Mouse (Mus musculus) mesoderm, embryonic 11.5 days (tissue): Measurements from ENCODE around the gene Grin2b.
"Not testable (repeated sequence)": the region's sequence is repeated elsewhere in the genome, so short reads cannot be mapped to it uniquely, and the experiment has no call there.

Experiments
- DNase-seq: peaks from one replicate; pipeline ENCODE4 v3.0.0-alpha.2; 2012; ENCODE audit warnings: low read depth, low spot score

Gene Grin2b

GRCm38 (mm10) chr6:135904391-135904790 lies 268.9 kb downstream of the Grin2b start:
- DNase-seq: no peak

DNA sequence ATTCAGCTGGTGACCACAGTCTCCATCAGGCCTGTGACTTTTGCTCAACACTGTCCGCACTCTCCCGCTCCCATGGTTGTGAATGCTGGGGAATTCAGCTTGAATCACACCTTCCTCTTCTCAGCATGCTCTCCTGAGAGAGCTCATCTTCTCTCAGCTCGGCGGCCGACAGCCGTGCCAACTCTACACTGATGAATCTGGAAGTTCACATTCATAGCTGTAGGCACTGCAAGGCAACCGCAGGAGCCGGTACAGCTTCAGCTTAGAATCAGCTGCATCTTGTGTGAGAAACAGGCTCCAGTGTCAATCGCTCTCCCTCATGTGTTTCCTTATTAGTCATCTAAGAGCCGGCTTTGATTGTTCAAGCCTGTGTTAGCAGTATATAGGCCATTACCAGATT lies 272.9 kb downstream of the Grin2b start:
- DNase-seq: no peak

GRCm38 (mm10) chr6:135899225-135899624 lies 274.1 kb downstream of the Grin2b start:
- DNase-seq: no peak

GRCm38 (mm10) chr6:135894793-135895228 lies 278.5 kb downstream of the Grin2b start:
- no peak for DNase-seq

- DNase-seq: peak; percentile 10
Measured at GRCm38 (mm10) chr6:135882611-135883010, 290.7 kb downstream of the Grin2b start.

DNA sequence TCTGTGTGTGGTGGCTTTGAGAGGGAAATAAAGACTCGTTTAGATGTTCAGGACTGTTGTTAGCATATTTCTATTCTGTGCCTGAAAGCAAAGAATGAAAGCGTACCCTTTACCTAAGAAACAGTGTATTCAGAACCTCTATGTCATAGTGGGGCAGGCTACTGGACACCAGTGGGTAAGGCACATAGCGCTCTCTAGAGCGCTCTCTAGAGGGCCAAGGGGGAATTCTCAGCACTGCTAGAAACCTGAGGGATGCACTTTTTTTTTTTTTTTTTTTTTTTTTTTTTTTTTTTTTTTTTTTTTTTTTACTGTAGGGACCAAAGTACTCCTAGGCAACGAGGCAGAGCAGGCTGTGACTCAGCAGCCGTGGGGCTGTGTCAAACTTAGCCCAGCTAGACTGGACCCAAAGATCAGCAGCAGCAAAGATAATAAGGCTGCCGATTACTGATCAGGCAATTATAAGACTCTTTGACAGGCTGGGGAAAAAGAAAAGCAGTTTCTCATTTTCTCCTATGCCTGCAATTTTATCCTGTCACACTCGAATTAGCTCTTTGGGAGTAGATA lies 297.1 kb downstream of the Grin2b start:
- DNase-seq: no peak

- DNase-seq: no peak
Measured at GRCm38 (mm10) chr6:135874626-135875025, 298.7 kb downstream of the Grin2b start.

GRCm38 (mm10) chr6:135865832-135866231 lies 307.5 kb downstream of the Grin2b start:
- no peak for DNase-seq

- no peak for DNase-seq
Measured at GRCm38 (mm10) chr6:135863965-135864364, 309.3 kb downstream of the Grin2b start.

GRCm38 (mm10) chr6:135859502-135859901 lies 313.8 kb downstream of the Grin2b start:
- DNase-seq: no peak

GRCm38 (mm10) chr6:135854173-135854591 lies 319.1 kb downstream of the Grin2b start:
- DNase-seq: no peak

- no peak for DNase-seq
Measured at GRCm38 (mm10) chr6:135843755-135844154, 329.6 kb downstream of the Grin2b start.

- no peak for DNase-seq
Measured at GRCm38 (mm10) chr6:135836353-135836752, 337.0 kb downstream of the Grin2b start.

DNA sequence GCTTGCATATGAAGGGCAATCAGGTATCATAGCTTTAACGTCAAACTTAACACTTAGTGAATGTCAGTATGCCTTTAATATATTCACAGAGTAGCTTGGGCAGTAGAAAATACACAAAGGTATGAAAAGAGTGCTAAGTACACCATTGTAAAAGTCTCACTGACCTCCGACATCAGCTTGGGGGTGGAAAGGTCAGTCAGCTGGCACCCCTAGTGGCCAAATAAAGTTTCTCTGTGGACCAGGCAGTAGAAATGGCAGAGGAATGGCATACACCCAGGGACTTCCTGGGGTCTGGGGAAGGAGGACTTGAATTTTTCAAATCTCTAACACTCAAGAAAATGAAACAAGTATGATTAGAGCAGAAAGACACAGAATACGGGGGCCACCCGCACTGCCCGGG lies 339.8 kb downstream of the Grin2b start:
- no peak for DNase-seq

GRCm38 (mm10) chr6:135832041-135832440 lies 341.3 kb downstream of the Grin2b start:
- DNase-seq: no peak

DNA sequence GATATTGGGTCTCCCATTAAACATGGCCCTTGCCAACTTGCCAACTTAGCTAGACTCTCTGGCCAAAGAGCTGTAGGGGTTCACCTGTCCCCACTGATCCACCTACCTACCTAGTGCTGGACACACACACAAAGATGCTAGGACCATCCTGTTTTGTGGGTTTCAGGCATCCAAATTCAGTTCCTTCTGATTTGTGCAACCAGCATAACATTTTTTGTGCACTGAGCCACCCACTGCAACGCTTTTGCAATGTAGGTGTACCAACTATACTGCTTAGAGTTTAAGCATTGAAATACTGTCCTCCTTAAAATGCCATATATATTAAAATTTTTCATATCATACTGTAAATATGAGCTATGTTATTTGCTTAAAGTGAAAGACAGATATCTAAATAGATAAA lies 342.3 kb downstream of the Grin2b start:
- no peak for DNase-seq

GRCm38 (mm10) chr6:135829458-135829857 lies 343.9 kb downstream of the Grin2b start:
- no peak for DNase-seq

GRCm38 (mm10) chr6:135828976-135829375 lies 344.3 kb downstream of the Grin2b start:
- no peak for DNase-seq

DNA sequence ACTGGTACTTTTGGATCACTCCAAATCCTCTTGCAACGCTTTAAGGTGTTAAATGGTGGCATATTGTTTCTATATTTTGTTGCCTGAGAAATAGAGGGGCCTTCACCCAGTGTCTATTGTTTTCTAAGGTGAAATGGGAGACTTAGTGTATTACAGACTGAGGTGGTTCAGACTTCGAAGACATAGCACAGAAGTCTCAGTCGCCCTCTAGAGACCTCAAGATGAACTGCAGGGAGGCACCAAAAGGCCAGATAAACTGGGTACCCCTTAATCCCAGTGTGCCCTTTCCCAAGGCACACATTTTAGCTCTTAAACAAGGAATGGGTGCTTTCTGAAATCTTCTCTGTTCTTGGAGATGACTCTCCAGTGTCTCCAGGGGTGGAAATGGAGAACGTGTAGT lies 345.4 kb downstream of the Grin2b start:
- DNase-seq: peak; percentile 49

DNA sequence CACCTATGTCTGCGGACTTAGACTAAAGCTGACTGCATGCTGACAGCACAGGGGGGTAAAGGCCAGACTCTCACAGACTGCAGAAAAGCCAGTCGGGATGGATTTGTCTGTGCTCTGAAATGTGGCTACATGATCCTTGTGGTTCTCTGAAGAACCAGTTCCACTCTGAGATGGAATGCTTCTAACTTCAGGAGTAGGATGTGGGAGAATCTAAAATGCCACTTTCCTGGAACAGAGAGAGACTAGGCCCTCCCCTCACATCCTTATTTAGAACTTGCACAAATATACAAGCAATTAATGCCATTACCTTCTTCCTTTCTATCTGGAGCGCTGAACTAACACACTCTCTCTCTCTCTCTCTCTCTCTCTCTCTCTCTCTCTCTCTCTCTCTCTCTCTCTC lies 346.0 kb downstream of the Grin2b start:
- DNase-seq: no peak

- not testable (repeated sequence) for DNase-seq
Measured at GRCm38 (mm10) chr6:135826776-135827175, 346.5 kb downstream of the Grin2b start.

GRCm38 (mm10) chr6:135817391-135817790 lies 355.9 kb downstream of the Grin2b start:
- no peak for DNase-seq

- DNase-seq: no peak
Measured at GRCm38 (mm10) chr6:135813755-135814154, 359.6 kb downstream of the Grin2b start.

DNA sequence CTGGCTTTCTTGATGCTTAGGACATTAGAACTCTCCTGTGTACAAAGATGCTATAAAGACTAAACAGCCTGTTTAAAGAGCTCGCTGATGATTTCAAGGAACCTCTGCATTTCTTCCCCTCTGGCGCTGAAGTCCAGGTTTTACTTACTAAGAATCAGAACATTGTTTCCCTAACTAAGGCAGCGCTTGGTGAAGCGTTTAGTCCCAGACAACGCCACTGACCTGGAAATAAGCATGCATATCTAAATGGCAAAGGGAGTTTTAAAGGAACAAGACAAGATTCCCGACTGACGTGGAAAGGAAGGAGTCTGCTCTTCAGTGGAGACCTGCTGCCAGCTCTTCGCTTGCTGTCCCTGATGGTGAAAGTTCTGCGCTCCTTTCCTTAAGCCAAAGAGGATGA lies 367.9 kb downstream of the Grin2b start:
- DNase-seq: no peak
